Mouse (Mus musculus): ENCODE results near the gene Nipsnap2. TPM values are rescaled to one million over a fixed set of nuclear protein-coding genes. Genes with fewer than 3 reads are reported as not detected.
A peak's percentile ranks its signal among the peaks of the same experiment; 100 is the strongest.

The Nipsnap2 gene
- total and polyA plus RNA-seq, 2 experiments, result 10.8 to 15.0 TPM

- peaks cover 6% of the 10 kb centered on the region; the same call in 1 of the 2 replicates for H3K79me2 ChIP-seq (ENCODE audit: control insufficient read depth, insufficient read depth, low read length)
- peak overlapping the region; percentile 74 for H3K4me3 ChIP-seq (ENCODE audit: insufficient read depth, low read depth, low read length)
- TF ChIP-seq POLR2A (IDR thresholded peaks at IDR 0.05; ENCODE audit: extremely low read depth, insufficient read depth, low read length) (no peak), CTCF (IDR thresholded peaks at IDR 0.05; ENCODE audit: low read depth, low read length) (no peak)
- no peaks in the 10 kb centered on the region for H3K36me3 ChIP-seq (ENCODE audit: control insufficient read depth, insufficient read depth, low read length)
- H3K4me1 ChIP-seq (ENCODE audit: control insufficient read depth, insufficient read depth, low read length), result peaks cover 7% of the 10 kb centered on the region; the same call in 1 of the 2 replicates
- peak overlapping the region; percentile 84 for H3K9ac ChIP-seq (ENCODE audit: low read depth, low read length)
- no peaks in the 10 kb centered on the region for H3K27me3 ChIP-seq (ENCODE audit: control insufficient read depth, insufficient read depth, low read length)
- DNase-seq (ENCODE audit: extremely low read depth, low read depth, low spot score), result peak; percentile 66
- peak overlapping the region; percentile 91 for H3K27ac ChIP-seq (replicated peaks; ENCODE audit: insufficient read depth, low read depth, low read length)
- 10% methylated on average over 7 of the region's 7 CpGs for WGBS
These were observed 1.0 kb downstream of the Nipsnap2 start for GRCm38 (mm10) chr5:129725774-129726392.

- no peaks in the 10 kb centered on the region for H3K27me3 ChIP-seq (ENCODE audit: control insufficient read depth, insufficient read depth, low read length)
- peaks cover 7% of the 10 kb centered on the region; the same call in 1 of the 2 replicates for H3K4me1 ChIP-seq (ENCODE audit: control insufficient read depth, insufficient read depth, low read length)
- H3K4me3 ChIP-seq (ENCODE audit: insufficient read depth, low read depth, low read length), result no peak overlapping the region
- H3K36me3 ChIP-seq (ENCODE audit: control insufficient read depth, insufficient read depth, low read length), result no peaks in the 10 kb centered on the region
- WGBS, result 85% methylated on average over 3 of the region's 3 CpGs
- no peak for DNase-seq (ENCODE audit: extremely low read depth, low read depth, low spot score)
- no peak for TF ChIP-seq POLR2A (IDR thresholded peaks at IDR 0.05; ENCODE audit: extremely low read depth, insufficient read depth, low read length)
- no peak for TF ChIP-seq CTCF (IDR thresholded peaks at IDR 0.05; ENCODE audit: low read depth, low read length)
- H3K27ac ChIP-seq (replicated peaks; ENCODE audit: insufficient read depth, low read depth, low read length), result no peak overlapping the region
- H3K9ac ChIP-seq (ENCODE audit: low read depth, low read length), result no peak overlapping the region
- peaks cover 6% of the 10 kb centered on the region; the same call in 1 of the 2 replicates for H3K79me2 ChIP-seq (ENCODE audit: control insufficient read depth, insufficient read depth, low read length)
These were observed 1.9 kb downstream of the Nipsnap2 start for GRCm38 (mm10) chr5:129726784-129727183.

GRCm38 (mm10) chr5:129729286-129729685 is 4.4 kb downstream of the Nipsnap2 start:
- Histone ChIP-seq H3K9ac (ENCODE audit: low read depth, low read length) (no peak overlapping the region), H3K27me3 (ENCODE audit: control insufficient read depth, insufficient read depth, low read length) (no peaks in the 10 kb centered on the region), H3K27ac (replicated peaks; ENCODE audit: insufficient read depth, low read depth, low read length) (peak overlapping the region; percentile 15; the same call in 1 of the 2 replicates), H3K4me1 (ENCODE audit: control insufficient read depth, insufficient read depth, low read length) (peaks cover 7% of the 10 kb centered on the region; the same call in 1 of the 2 replicates), H3K36me3 (ENCODE audit: control insufficient read depth, insufficient read depth, low read length) (no peaks in the 10 kb centered on the region), H3K4me3 (ENCODE audit: insufficient read depth, low read depth, low read length) (no peak overlapping the region), H3K79me2 (ENCODE audit: control insufficient read depth, insufficient read depth, low read length) (peaks cover 6% of the 10 kb centered on the region; the same call in 1 of the 2 replicates)
- 38% methylated on average over 11 of the region's 11 CpGs for WGBS
- no peak for TF ChIP-seq POLR2A (IDR thresholded peaks at IDR 0.05; ENCODE audit: extremely low read depth, insufficient read depth, low read length)
- no peak for TF ChIP-seq CTCF (IDR thresholded peaks at IDR 0.05; ENCODE audit: low read depth, low read length)
- DNase-seq (ENCODE audit: extremely low read depth, low read depth, low spot score), result no peak

- no peaks in the 10 kb centered on the region for H3K27me3 ChIP-seq (ENCODE audit: control insufficient read depth, insufficient read depth, low read length)
- no peak overlapping the region for H3K4me3 ChIP-seq (ENCODE audit: insufficient read depth, low read depth, low read length)
- DNase-seq (ENCODE audit: extremely low read depth, low read depth, low spot score), result peak; percentile 62
- TF ChIP-seq POLR2A (IDR thresholded peaks at IDR 0.05; ENCODE audit: extremely low read depth, insufficient read depth, low read length) (no peak), CTCF (IDR thresholded peaks at IDR 0.05; ENCODE audit: low read depth, low read length) (no peak)
- peak overlapping the region; percentile 17; the same call in 1 of the 2 replicates for H3K27ac ChIP-seq (replicated peaks; ENCODE audit: insufficient read depth, low read depth, low read length)
- H3K9ac ChIP-seq (ENCODE audit: low read depth, low read length), result no peak overlapping the region
- peaks cover 7% of the 10 kb centered on the region; the same call in 1 of the 2 replicates for H3K4me1 ChIP-seq (ENCODE audit: control insufficient read depth, insufficient read depth, low read length)
- no peaks in the 10 kb centered on the region for H3K36me3 ChIP-seq (ENCODE audit: control insufficient read depth, insufficient read depth, low read length)
- WGBS, result 12% methylated on average over 11 of the region's 11 CpGs
- peaks cover 6% of the 10 kb centered on the region; the same call in 1 of the 2 replicates for H3K79me2 ChIP-seq (ENCODE audit: control insufficient read depth, insufficient read depth, low read length)
These were observed 5.5 kb downstream of the Nipsnap2 start for GRCm38 (mm10) chr5:129730344-129730743.

DNA sequence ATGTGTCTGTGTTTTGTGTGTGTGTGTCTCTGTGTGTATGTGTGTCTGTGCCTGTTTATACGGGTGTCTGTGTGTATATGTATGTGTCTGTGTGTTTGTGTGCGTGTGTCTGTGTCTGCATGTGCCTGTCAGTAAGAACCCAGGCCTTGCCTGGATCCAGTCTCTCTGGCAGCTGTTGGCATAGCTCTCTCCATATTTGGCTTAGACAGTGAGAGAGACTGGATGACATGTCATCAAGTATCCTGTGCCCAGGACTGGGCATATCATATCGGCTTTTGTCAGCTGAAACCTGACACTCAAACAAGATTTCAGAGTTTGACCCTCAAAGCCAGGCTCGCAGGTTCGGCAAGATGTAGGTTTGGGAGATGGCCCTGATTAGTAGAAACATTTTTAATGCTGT is 6.2 kb downstream of the Nipsnap2 start:
- Histone ChIP-seq H3K27ac (replicated peaks; ENCODE audit: insufficient read depth, low read depth, low read length) (no peak overlapping the region), H3K9ac (ENCODE audit: low read depth, low read length) (no peak overlapping the region), H3K36me3 (ENCODE audit: control insufficient read depth, insufficient read depth, low read length) (no peaks in the 10 kb centered on the region), H3K4me1 (ENCODE audit: control insufficient read depth, insufficient read depth, low read length) (peaks cover 7% of the 10 kb centered on the region; the same call in 1 of the 2 replicates), H3K27me3 (ENCODE audit: control insufficient read depth, insufficient read depth, low read length) (no peaks in the 10 kb centered on the region), H3K79me2 (ENCODE audit: control insufficient read depth, insufficient read depth, low read length) (peaks cover 6% of the 10 kb centered on the region; the same call in 1 of the 2 replicates), H3K4me3 (ENCODE audit: insufficient read depth, low read depth, low read length) (no peak overlapping the region)
- TF ChIP-seq POLR2A (IDR thresholded peaks at IDR 0.05; ENCODE audit: extremely low read depth, insufficient read depth, low read length) (no peak), CTCF (IDR thresholded peaks at IDR 0.05; ENCODE audit: low read depth, low read length) (no peak)
- DNase-seq (ENCODE audit: extremely low read depth, low read depth, low spot score), result peak; percentile 26
- WGBS, result 42% methylated on average over 5 of the region's 5 CpGs

GRCm38 (mm10) chr5:129740976-129741375 is 16.1 kb downstream of the Nipsnap2 start:
- Histone ChIP-seq H3K4me3 (ENCODE audit: insufficient read depth, low read depth, low read length) (no peak overlapping the region), H3K79me2 (ENCODE audit: control insufficient read depth, insufficient read depth, low read length) (no peaks in the 10 kb centered on the region), H3K9ac (ENCODE audit: low read depth, low read length) (no peak overlapping the region), H3K27me3 (ENCODE audit: control insufficient read depth, insufficient read depth, low read length) (no peaks in the 10 kb centered on the region), H3K4me1 (ENCODE audit: control insufficient read depth, insufficient read depth, low read length) (no peaks in the 10 kb centered on the region), H3K36me3 (ENCODE audit: control insufficient read depth, insufficient read depth, low read length) (peaks cover 18% of the 10 kb centered on the region), H3K27ac (replicated peaks; ENCODE audit: insufficient read depth, low read depth, low read length) (no peak overlapping the region)
- WGBS, result 95% methylated on average over 1 of the region's 1 CpGs
- TF ChIP-seq CTCF (IDR thresholded peaks at IDR 0.05; ENCODE audit: low read depth, low read length) (peak; percentile 18; the same call in 1 of the 2 replicates), POLR2A (IDR thresholded peaks at IDR 0.05; ENCODE audit: extremely low read depth, insufficient read depth, low read length) (no peak)
- DNase-seq (ENCODE audit: extremely low read depth, low read depth, low spot score), result peak; percentile 36

Measured in liver, adult 2 months (tissue).